Mouse (Mus musculus) liver, embryonic 14.5 days (tissue): Measurements from ENCODE around the gene Fads3. TPM values are rescaled to one million over a fixed set of nuclear protein-coding genes. Genes with fewer than 3 reads are reported as not detected.

Experiments used
- ATAC-seq: fragments of 200-750 bp; cut with Nextera tagmentation; 2 replicates; pipeline ENCODE4 v1.8.0; 2017; ENCODE audit warnings: moderate number of reproducible peaks, mild to moderate bottlenecking, moderate library complexity; ENCODE audit not compliant: insufficient read depth
- DNase-seq, 3 experiments: peaks; one replicate each; pipeline ENCODE4 v3.0.0-alpha.2; 2012 to 2013; ENCODE audit warnings: low read depth in 3 of 3, low spot score in 3 of 3
- H3K27ac ChIP-seq: fragments of 300-500 bp; sonication (generic); 2 replicates; pipeline ENCODE4 v1.5.1; 2014; ENCODE audit warnings: moderate library complexity, mild to moderate bottlenecking, control low read depth, inconsistent platforms
- H3K27me3 ChIP-seq: fragments of 300-500 bp; sonication (generic); 2 replicates; pipeline ENCODE4 v1.6.1; 2014; ENCODE audit warnings: mild to moderate bottlenecking, low read length, moderate library complexity; ENCODE audit not compliant: control insufficient read depth, insufficient read depth
- H3K36me3 ChIP-seq: fragments of 300-500 bp; sonication (generic); replicated peaks from 2 replicates; pipeline ENCODE4 v1.6.1; 2014; ENCODE audit warnings: low read depth; ENCODE audit not compliant: control insufficient read depth, insufficient read depth
- H3K4me1 ChIP-seq, 2 experiments: fragments of 200-500 bp in 1 of 2; fragments of 300-500 bp in 1 of 2; sonication (generic) in 1 of 2; replicated peaks; 2 replicates each; pipeline ENCODE4 v1.6.1; 2012 to 2014; ENCODE audit warnings: antibody characterized with exemption in 1 of 2, inconsistent platforms in 1 of 2, low read length in 1 of 2; ENCODE audit not compliant: control insufficient read depth in 2 of 2, insufficient read depth in 2 of 2
- H3K4me2 ChIP-seq: fragments of 300-500 bp; sonication (generic); 2 replicates; pipeline ENCODE4 v1.6.1; 2014; ENCODE audit warnings: low read depth, mild to moderate bottlenecking, control low read depth, moderate library complexity
- H3K4me3 ChIP-seq, 2 experiments: fragments of 200-500 bp in 1 of 2; fragments of 300-500 bp in 1 of 2; sonication (generic) in 1 of 2; 2 replicates each; pipeline ENCODE4 v1.5.1; 2012 to 2014; ENCODE audit warnings: low read depth in 2 of 2, low read length in 2 of 2, mild to moderate bottlenecking in 2 of 2, control low read depth in 1 of 2, inconsistent platforms in 1 of 2, moderate library complexity in 1 of 2; ENCODE audit not compliant: insufficient read depth in 1 of 2
- H3K9ac ChIP-seq: fragments of 300-500 bp; sonication (generic); replicated peaks from 2 replicates; pipeline ENCODE4 v1.6.1; 2014; ENCODE audit warnings: mild to moderate bottlenecking, control low read depth, moderate library complexity
- H3K9me3 ChIP-seq: fragments of 300-500 bp; sonication (generic); 2 replicates; pipeline ENCODE4 v1.6.1; 2016; ENCODE audit warnings: low read length, mixed read lengths; ENCODE audit not compliant: control insufficient read depth
- CTCF ChIP-seq: IDR thresholded peaks from 2 replicates; pipeline ENCODE4 v1.5.1; 2016; ENCODE audit warnings: antibody characterized with exemption, low read depth, control low read depth
- EP300 ChIP-seq: IDR thresholded peaks from 2 replicates; pipeline ENCODE4 v1.6.1; 2016; ENCODE audit warnings: antibody characterized with exemption, low read depth
- WGBS: fragments of 180-500 bp; shearing (Covaris S2); extraction: QIAGEN DNeasy Blood & Tissue Kit; methylation state at CpG from one replicate; pipeline ENCODE4 v1.1.7; 2014; ENCODE audit not compliant: insufficient replicate concordance; 5-methylcytosine and 5-hydroxymethylcytosine counted together
- polyA plus RNA-seq, 2 experiments: library from polyadenylated mRNA; depleted of rRNA in 1 of 2; stranded (reverse) in 1 of 2; unstranded in 1 of 2; fragments of >200 nt; fragmentation: Nextera tagmentation in 1 of 2; extraction: Ambion mirVana in 1 of 2; gene quantifications; 2 replicates each; pipeline versions ENCODE4 v1.2.1 to v1.2.3; 2012 to 2014

Gene Fads3
- polyA plus RNA-seq, 2 experiments, result 4.4 to 8.2 TPM

- WGBS, result 74% methylated on average over 8 of the region's 8 CpGs
- Histone ChIP-seq H3K4me1 (peaks cover 11 to 31% of the 10 kb centered on the region in 2 experiments), H3K4me2 (no peak overlapping the region), H3K27me3 (no peaks in the 10 kb centered on the region), H3K36me3 (no peaks in the 10 kb centered on the region; the same call in none of the 2 replicates), H3K9me3 (no peaks in the 10 kb centered on the region), H3K4me3 (no peak overlapping the region), H3K9ac (no peak overlapping the region), H3K27ac (no peak overlapping the region)
- ATAC-seq (no peak), DNase-seq (no peak)
- TF ChIP-seq CTCF, result no peak
- TF ChIP-seq EP300, result no peak
These were observed 20.9 kb downstream of the Fads3 start for GRCm38 (mm10) chr19:10062292-10062691.

GRCm38 (mm10) chr19:10062862-10063261 lies 21.5 kb downstream of the Fads3 start:
- H3K27me3 ChIP-seq, result no peaks in the 10 kb centered on the region
- no peak for DNase-seq
- WGBS, result 58% methylated on average over 5 of the region's 5 CpGs
- H3K27ac ChIP-seq, result no peak overlapping the region
- no peaks in the 10 kb centered on the region for H3K9me3 ChIP-seq
- no peak overlapping the region for H3K4me2 ChIP-seq
- no peak overlapping the region for H3K4me3 ChIP-seq
- ATAC-seq, result no peak
- no peak overlapping the region for H3K9ac ChIP-seq
- TF ChIP-seq EP300, result no peak
- TF ChIP-seq CTCF, result no peak
- peaks cover 3% of the 10 kb centered on the region for H3K36me3 ChIP-seq
- H3K4me1 ChIP-seq, result peaks cover 11 to 31% of the 10 kb centered on the region in 2 experiments

DNA sequence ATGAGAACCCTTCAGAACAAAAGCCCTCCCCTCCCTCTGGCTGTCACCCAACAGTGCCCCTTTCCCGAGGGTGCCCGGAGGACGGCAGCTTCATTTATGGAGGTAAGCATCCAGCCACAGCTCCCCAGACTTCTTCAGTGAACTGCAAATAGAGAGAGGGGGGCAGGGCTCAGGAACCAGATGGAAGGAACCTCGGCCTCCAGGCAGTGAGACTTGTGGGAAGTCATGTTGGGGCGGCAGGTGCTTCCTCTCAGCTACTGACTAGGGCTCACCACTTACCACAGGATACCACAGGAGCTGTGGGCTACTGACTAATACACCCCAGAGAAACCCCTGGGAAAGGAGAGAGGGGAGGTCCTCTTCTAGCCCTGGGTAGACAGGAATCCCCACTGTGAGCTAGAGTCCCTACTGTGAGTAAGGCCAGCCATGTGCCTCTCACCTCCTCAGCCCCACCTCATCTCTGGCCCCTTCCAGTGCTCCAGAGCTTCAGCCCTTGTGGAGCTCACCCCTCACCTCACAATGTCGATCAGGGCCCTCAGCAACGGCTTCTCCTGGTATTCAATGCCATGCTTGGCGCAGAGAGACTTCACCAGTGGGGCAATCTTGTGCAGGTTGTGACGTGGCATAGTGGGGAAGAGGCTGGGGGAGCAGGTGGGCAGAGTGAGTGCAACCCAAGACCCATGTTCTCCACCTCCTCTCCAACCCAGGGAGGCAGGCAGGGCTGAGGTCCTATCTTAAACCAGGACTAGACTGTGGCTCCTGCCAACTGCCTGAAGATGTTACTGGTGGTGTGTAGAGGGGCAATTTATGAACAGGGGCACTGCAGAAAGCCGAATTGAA lies 23.0 kb downstream of the Fads3 start:
- Histone ChIP-seq H3K36me3 (peaks cover 3% of the 10 kb centered on the region), H3K4me1 (peaks cover 11 to 31% of the 10 kb centered on the region in 2 experiments), H3K27ac (no peak overlapping the region), H3K4me2 (no peak overlapping the region), H3K4me3 (no peak overlapping the region), H3K27me3 (no peaks in the 10 kb centered on the region), H3K9me3 (no peaks in the 10 kb centered on the region), H3K9ac (no peak overlapping the region)
- no peak for TF ChIP-seq CTCF
- no peak for TF ChIP-seq EP300
- ATAC-seq (no peak), DNase-seq (no peak)
- WGBS, result 45% methylated on average over 10 of the region's 10 CpGs

- H3K9ac ChIP-seq, result no peak overlapping the region
- TF ChIP-seq CTCF, result no peak
- 0 out of 2 replicates have a peak, but pooled peaks have one; percentile 33 for TF ChIP-seq EP300
- WGBS, result 29% methylated on average over 5 of the region's 5 CpGs
- H3K4me2 ChIP-seq, result no peak overlapping the region
- peaks cover 5 to 21% of the 10 kb centered on the region in 2 experiments for H3K4me1 ChIP-seq
- peaks cover 8% of the 10 kb centered on the region for H3K36me3 ChIP-seq
- H3K4me3 ChIP-seq, result no peak overlapping the region
- H3K27ac ChIP-seq, result no peak overlapping the region
- ATAC-seq (peak; percentile 31; the same call in 1 of the 2 replicates), DNase-seq (no peak)
- no peaks in the 10 kb centered on the region for H3K27me3 ChIP-seq
- no peaks in the 10 kb centered on the region for H3K9me3 ChIP-seq
These were observed 24.3 kb downstream of the Fads3 start for GRCm38 (mm10) chr19:10065465-10066188.

GRCm38 (mm10) chr19:10066189-10066500 lies 24.8 kb downstream of the Fads3 start:
- Histone ChIP-seq H3K9ac (no peak overlapping the region), H3K36me3 (peaks cover 8% of the 10 kb centered on the region), H3K4me2 (no peak overlapping the region), H3K27me3 (no peaks in the 10 kb centered on the region), H3K4me1 (peaks cover under 1 to 16% of the 10 kb centered on the region in 2 experiments; a peak in 3 of 4 replicates), H3K27ac (no peak overlapping the region), H3K4me3 (no peak overlapping the region), H3K9me3 (no peaks in the 10 kb centered on the region)
- TF ChIP-seq CTCF (no peak), EP300 (no peak)
- DNase-seq (no peak), ATAC-seq (no peak)
- 40% methylated on average over 4 of the region's 4 CpGs for WGBS
